Mouse (Mus musculus): ENCODE results near the gene Ppp2ca.

The Ppp2ca gene

DNA sequence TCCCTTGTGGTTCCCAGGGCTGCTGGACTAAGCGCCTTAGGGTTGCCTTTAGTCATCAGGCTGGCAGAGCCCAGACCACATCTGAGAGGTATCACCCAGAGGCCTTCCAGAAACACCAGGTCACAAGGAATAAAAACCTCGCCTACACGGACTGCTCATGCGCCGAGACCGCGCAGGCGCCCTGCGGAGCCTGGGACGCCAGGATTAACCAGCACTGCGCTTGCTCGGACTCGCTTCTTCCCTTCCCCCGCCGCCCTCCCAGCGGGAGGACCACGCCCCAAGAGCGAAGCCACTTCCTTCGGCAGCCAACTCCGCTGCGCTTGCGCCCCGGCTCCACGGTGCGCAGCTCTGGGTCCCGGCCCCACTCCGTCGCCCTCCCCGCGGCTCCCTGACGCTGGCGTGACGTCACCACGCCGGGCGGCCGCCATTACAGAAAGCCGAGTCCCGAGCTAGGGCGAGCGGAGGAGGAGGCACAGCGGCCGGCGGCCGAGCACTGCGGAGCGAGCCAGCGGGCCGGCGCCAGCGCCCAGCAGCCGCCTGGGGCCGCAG is at the start of gene Ppp2ca:
Gene Ppp2ca, plus strand, starts transcription at position 284 of the 549 bp plus-strand sequence.
- peak; percentile 100 for DNase-seq (ENCODE audit: extremely low read depth, insufficient read length, low spot score)

DNA sequence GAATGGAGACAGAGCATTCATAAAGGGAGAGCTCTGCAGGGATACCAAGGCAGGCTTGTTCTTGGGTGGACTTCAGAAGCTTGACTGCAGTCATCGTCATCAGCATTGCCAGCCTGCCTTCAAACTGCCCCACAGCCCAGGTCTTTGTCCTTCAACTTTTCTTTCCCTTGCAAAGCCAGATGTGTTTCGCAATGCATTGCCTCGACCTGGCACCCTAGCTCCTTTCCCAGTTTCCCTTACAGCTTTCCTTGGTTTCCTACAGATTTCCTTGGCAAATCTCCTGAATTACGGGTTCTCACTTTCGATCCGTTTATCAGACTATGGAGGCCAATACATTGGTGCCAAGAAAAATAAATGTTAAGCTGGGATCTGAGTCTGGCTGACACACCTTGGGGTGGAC is 45.1 kb upstream of the Ppp2ca start:
- peak; percentile 31 for DNase-seq (ENCODE audit: extremely low read depth, insufficient read length, low spot score)

DNA sequence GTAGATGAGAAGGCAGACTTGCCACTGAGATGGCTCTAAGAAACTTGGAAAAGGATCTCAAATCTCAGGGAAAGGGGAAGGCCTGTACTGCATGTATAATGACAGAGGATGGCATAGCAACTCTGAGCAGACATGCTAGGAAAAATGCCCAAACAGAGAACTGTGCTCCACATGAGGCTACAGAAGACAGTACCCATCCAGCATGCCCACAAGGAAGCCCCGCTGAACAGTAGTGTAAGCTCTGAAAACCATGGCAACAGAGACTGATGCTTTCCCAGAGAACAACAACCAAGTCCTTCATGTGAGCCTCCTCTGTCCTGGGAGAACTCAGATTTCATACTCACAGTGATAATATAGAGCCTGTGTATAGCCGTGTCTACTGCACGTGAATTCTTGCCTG is 43.8 kb upstream of the Ppp2ca start:
- DNase-seq (ENCODE audit: extremely low read depth, insufficient read length, low spot score), result no peak

DNA sequence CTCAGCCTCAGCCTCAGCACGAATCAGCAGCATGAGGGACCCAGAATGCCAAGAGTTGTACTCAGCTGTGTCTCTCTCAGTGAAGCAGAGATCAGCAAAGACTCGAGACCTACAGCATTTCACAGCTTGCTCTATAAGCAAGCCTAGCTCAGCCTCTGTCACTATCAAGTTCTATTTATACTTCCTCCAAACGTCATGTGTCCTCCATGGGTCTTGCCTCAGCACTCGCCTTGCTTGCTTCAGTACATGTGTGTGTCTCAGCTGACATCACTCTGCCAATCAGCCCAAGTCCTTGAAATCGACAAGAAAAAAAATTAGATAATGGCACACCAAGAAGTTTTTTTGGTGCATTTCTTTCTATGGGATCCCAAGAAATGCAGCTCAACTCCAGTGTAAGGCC is 42.3 kb upstream of the Ppp2ca start:
- no peak for DNase-seq (ENCODE audit: extremely low read depth, insufficient read length, low spot score)

DNA sequence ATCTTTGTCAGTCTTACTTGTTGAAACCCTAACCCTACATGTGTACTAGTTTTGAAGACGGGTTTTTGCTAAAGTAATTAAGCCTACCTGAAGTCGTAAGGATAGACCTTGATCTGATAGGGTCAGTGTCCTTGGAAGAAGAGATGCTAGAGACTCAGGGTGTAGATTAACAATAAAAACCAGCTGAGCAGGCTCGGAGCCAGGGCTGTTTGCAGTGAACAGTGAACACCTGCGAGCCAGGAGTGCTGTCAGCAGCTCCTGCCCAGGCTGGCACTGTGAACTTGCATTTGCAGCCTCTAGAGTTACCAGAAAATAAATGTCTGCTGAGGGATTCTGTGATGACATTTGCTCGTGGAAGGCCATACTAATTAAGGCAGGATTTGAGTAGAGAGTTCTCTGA is 39.5 kb upstream of the Ppp2ca start:
- no peak for DNase-seq (ENCODE audit: extremely low read depth, insufficient read length, low spot score)

- no peak for DNase-seq (ENCODE audit: extremely low read depth, insufficient read length, low spot score)
Measured at GRCm38 (mm10) chr11:52060315-52060714, 38.2 kb upstream of the Ppp2ca start.

DNA sequence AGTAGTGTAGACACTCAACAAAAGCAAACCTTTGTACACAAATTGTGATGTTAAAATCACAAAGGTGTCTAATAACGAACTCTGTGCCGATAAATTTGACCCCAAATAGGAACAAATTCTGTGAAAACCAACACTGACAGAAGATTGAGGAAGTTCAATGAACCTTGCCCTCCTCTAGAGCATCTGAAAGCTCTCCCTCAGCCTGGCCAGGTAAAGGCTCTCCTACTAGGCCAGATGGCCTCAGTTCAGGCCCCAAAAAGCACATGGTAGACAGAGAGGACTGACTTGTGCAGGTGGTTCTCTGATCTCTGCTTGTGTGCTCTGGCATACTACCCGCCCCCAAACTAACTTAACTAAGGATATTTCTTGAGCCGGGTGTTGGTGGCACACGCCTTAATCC is 36.1 kb upstream of the Ppp2ca start:
- no peak for DNase-seq (ENCODE audit: extremely low read depth, insufficient read length, low spot score)

DNA sequence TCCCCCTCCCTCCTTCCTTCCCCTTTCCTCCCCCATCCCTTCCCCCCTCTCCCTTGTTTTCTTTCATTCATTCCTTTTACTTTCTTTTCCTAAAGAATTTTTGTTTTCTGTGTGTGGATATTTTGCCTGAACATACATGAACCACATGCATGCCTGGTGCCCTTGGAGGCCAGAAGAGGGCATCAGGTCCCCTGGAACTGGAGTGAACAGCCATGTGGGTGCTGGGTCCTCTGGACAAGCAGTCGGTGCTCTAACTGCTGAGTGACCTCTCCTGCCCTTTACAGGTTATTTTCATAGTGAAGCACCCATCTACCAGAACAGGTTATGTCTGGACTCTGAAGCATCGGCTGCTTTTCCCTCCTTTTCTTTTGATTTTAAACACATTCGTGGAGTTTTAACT is 34.1 kb upstream of the Ppp2ca start:
- DNase-seq (ENCODE audit: extremely low read depth, insufficient read length, low spot score), result no peak

DNA sequence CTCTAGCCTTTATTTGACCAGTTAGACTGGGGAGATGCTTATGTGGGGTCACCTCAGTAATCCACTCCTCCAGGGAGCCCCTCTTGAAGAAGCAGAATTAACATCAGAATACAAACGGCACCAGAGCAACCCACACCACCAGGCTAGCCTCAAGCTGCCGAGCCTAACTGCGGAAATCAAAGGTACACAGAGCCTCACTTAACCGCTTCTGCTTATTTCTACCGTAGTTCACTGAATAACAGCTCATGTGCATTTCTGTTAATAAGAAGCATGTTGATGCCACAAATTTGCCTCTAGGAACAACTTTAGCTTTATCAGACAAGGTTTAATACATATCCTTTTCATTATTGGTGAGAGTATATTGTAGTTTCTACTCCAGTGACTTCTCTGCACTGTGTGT is 32.6 kb upstream of the Ppp2ca start:
- no peak for DNase-seq (ENCODE audit: extremely low read depth, insufficient read length, low spot score)

DNA sequence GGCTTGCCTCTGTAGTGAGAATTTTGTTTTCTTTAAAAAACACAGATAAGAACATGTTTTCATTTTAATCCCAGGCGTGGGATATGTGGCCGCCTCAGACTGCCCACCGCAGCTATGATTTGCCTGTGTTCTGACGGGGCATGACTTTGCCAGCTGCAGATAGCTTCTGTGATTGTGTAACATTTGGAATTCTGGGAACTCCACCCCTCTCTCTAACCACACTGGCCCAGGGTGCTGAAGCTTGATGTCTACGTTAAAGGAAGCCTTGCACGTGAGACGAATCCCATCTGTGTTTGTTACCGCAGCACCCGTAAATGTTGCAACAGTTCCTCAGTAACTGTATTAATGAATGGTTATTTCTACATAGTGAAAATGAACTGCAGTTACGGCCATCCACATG is 26.7 kb upstream of the Ppp2ca start:
- peak; percentile 47 for DNase-seq (ENCODE audit: extremely low read depth, insufficient read length, low spot score)

DNA sequence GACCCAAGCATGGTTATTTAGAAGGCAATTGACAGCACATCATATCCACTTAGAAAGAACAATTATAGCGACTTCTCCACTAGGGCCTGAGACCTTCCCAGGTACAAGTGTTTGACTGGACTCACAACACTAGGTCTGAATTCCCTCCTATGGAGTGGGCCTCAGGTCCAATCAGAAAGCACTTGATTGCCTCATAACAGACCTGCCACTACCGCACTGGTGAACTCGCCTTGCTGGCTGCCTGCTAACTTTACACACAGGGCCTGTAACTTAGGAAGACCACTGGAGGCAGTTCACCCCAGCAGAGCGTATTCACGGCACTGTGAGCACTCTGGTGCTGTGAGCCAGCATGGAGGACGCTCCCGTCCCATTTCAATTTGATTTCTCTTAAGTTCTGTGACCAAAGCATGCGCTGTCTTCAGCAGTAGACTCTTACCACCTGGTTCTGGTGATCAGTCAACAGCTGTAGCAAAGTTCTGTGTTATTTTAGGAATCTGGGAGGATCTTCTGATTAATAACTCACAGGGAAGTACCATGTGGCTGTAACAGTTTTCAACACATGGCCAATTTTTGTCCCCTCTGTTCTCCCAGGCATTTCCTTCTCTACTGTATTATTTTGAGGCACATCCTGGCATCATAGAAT is 24.8 kb upstream of the Ppp2ca start:
- DNase-seq (ENCODE audit: extremely low read depth, insufficient read length, low spot score), result no peak

DNA sequence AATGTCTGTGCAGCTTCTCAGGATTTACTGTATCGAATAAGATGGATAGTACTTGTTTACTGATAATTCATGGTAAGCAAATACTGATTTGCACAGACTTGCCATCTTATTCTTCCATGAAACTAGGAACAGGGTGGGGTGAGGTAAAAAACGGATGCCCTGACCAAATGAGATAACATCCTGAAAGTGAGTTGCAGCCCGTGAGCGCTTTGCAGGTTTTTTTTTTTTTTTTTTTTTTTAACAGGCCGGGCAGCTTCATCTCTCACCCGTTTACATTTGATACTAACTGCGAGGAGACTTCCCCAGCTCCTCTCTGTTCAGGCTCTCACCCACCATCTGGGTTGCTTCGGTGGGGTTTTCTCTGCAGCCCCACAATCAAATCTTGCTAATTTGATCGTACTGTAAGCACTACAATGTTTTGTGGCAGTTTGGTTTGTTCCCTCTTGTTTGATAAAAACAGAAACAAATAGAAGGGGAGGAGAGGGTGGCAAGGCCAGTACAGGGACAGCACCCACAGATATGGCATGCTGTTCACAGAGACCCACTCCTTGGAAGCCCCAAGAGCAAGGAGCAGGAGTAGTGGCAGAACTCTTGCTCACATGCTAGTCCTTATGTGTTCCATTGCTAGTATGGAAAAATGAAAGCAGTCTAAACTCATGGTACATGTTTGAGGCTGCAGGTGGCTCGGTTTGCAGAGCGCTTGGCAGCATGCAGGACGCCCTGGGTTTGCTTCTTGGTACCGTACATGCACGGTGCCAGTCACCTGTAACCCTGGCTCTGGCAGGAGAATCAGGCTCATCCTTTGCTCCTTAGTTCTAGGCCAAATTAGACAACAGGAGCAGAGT is 23.6 kb upstream of the Ppp2ca start:
- DNase-seq (ENCODE audit: extremely low read depth, insufficient read length, low spot score), result no peak

DNA sequence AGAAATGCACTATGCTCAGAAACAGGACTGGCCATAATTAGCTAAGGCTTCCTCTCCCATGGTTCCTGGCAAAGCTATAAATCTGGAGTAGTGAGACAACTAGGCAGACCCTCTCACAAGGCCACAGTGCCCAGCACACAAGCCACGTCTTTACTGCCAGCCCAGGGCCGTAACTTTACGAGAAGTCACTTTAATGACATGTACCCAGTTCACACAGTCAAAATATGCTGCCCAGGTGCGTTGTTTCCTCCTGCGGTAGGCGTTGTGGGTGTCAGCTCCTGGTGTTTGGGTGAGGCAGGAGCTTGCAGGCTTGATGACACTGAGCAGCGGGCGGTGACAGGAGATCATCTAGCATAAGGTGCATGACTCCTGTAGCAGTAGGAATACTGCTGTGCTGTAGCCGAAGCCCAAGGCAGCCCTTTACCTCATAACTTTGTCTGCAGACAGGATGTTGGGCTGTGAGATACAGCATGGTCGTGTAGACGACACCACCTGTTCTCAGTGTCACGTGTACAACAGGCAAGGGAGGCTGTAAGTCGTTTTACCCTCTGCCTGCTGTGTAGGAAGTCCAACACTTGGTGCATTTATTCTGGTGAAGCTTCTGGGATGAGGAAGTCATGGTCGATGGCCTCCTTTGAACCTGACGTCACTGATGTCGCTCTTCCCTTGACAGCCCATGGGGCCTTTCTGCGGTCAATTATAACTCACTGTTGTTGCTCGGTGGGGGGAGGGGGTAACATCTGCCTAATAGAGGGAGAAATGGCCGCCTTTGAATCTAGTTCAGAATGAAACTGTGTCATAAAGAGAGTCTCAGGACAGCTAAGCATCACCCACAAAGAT is 22.5 kb upstream of the Ppp2ca start:
- no peak for DNase-seq (ENCODE audit: extremely low read depth, insufficient read length, low spot score)

DNA sequence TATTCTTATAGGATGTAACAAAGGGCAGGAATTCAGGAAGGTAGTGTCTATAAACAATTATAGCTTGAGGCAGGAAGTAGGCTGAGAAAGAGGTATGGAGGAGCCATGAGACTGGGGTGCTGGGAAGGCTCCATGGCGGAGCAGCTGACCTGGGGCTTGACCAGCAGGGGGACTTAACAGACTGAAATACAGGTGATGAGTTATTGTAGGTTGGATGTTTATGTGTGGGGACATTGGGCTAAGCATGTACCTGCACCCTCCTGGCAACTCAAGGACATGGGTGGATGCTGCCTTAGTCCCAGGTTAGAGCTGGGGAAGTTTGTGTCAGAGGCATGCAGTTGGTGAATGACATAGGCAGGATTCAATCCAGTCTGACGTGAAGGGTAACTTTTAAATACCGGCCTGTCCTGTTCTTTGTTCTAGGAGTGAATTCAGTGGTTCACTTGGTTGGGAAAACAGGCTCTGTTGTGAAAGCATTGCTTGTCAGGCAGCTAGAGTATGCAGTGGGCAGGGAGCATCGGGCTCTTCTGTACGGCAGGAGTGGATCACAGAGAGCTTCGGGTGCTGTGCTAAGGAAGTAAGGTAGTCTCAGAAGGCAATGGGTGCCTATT is 21.6 kb upstream of the Ppp2ca start:
- DNase-seq (ENCODE audit: extremely low read depth, insufficient read length, low spot score), result no peak

GRCm38 (mm10) chr11:52077939-52078338 is 20.5 kb upstream of the Ppp2ca start:
- DNase-seq (ENCODE audit: extremely low read depth, insufficient read length, low spot score), result peak; percentile 76

GRCm38 (mm10) chr11:52079978-52080377 is 18.5 kb upstream of the Ppp2ca start:
- DNase-seq (ENCODE audit: extremely low read depth, insufficient read length, low spot score), result peak; percentile 85

- no peak for DNase-seq (ENCODE audit: extremely low read depth, insufficient read length, low spot score)
Measured at GRCm38 (mm10) chr11:52080656-52081055, 17.8 kb upstream of the Ppp2ca start.

DNA sequence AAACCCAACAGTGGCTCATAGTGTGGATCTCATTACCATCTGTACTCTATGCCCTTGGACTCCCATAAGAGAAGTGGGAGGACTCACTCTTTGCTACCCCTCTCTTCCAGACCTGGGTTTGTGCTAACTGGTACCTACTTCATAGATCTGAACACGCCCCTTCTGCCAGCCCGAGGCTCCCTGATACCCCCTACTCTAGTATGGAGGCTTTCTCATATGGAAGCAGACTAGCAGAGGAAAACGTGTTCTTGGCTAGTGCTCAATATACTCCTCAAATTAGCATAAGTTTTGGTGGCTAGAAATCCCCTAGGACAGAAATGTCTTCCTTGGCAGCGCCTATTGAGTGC is 12.7 kb upstream of the Ppp2ca start:
- no peak for DNase-seq (ENCODE audit: extremely low read depth, insufficient read length, low spot score)

- DNase-seq (ENCODE audit: extremely low read depth, insufficient read length, low spot score), result no peak
Measured at GRCm38 (mm10) chr11:52086204-52086864, 12.1 kb upstream of the Ppp2ca start.

GRCm38 (mm10) chr11:52089291-52089690 is 9.2 kb upstream of the Ppp2ca start:
- no peak for DNase-seq (ENCODE audit: extremely low read depth, insufficient read length, low spot score)
